Mouse (Mus musculus): ENCODE measurements around the gene Etv6.

Etv6 gene

DNA sequence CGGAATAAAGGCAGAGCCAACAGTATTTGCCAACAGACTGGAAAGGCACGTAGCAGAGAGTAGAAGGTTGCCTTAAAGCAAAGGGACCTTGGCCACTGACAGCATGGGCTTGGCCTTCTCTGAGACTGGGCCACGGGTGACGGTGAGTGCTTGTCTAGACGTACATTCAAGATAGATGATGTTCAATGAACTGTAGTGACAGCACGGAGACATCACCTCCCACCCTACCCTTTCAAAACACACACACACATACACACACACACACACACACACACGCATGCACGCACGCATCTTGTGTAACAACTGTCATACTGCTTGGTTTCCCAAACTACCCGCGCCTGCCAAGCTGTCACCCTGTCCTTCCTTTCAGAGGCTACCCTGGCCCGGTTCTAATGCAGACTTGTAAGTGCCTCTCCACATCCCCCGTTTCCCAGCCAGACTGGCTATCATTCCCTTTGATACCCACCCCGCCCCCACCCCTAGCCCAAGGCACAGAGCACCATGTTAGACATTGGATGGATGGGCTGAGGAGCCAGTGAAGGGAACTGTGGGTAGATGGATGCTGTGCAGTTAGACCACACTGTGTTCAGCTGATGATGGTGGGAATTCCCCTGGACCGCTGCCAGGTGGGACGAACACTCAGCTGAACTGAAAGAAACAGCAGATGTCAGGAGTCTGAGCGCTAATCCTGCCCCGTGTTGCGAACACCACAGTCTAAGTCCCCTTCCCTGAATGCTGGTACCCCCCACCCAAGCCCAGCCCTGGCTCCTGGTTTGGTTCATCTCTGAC lies 172.1 kb downstream of the Etv6 start:
- no peak for DNase-seq (ENCODE audit: low spot score in 2 of 2)

DNA sequence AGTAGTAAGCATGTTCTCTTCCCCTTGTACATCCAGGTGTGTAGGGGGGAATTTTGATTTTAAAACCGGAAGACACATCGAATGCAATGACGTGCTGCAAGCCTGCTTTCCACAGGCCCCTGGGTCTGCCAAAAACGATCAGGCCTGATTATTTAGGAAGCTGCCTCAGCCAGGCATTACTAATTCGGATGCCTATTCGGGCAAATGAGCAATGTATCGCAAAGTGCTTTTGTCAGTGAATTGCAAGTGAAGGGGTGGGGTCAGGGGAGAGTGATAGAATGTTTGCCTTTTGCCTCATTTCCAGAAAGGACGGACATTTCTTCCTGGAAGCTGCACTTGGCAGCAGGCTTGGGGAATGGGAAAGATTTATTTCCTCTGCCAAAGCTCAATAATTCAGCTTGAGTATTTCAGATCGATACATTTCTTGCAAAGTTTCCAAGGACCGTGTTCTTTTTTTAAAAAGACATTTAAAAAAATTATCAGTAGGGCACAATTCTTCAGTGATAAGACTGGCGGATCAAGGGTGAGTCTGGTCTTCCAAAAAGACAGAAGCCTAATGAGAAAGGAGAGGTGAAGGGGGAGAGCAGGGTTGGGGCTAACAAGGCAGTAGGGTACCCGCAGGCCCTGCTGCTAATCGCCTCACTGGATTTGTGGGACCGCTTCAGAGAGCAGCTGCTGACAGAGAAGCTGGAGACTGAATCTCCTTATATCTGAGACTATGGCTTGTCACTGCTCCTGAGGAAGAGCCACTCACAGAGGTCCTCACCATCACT lies 172.9 kb downstream of the Etv6 start:
- DNase-seq (ENCODE audit: low spot score in 2 of 2) = no peak

DNA sequence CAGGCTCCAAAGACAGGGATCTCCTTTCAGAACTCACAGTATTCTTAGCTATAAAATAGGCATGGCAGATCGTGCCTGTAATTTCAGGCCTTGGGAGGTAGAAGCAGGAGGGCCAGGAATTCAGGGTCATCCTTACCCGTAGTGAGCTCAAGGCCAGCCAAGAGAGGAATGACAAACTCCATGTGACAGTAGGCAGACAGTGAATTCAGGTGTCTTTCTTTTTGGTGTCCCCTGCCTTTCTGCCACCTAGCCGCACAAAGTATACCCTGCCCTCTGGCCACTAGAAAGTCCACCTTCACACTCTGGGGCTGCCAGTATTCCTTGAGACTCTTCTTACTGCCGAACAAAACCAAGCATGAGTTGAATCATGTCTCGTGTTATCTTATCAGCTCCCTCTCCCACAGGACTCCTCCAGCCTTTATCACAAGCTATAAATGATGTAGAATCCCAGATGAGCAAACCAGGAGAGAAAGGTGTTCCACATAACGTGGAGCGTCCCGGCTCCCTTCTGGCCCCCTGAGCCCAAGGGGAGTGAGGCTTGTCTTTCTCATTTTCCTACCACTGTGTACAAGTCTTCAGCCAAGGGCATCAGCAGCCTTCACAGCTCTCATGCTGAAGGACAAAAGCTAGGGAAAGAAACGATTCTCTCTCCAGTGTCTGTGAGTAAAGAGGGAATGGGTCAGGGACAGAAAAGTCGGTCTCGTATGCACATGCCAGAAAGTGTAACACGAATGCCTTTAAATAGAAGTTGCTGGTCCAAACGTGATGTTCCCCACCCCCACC lies 175.4 kb downstream of the Etv6 start:
- DNase-seq (ENCODE audit: low spot score in 2 of 2) = no peak

DNA sequence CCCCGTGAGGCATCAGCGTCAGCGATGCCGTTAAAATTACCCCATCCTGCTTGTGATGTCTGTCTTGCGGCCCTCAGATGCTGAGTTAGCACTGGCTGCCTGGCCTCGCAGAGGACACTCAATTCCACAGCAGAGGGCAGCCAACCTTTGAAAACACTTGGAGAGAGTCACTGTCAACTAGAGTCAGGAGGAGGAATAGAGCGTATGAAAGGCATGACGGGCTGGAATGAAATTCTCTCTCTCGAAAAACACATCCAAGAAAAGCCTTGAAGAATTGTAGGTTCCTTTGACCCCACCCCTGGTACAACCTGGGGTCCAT lies 175.9 kb downstream of the Etv6 start:
- no peak for DNase-seq (ENCODE audit: low spot score in 2 of 2)

- no peak for DNase-seq (ENCODE audit: low spot score in 2 of 2)
These were observed 182.2 kb downstream of the Etv6 start for GRCm38 (mm10) chr6:134217747-134218146.

- DNase-seq (ENCODE audit: low spot score in 2 of 2) = no peak
These were observed 182.9 kb downstream of the Etv6 start for GRCm38 (mm10) chr6:134218441-134218840.

GRCm38 (mm10) chr6:134219358-134219757 lies 183.9 kb downstream of the Etv6 start:
- DNase-seq (ENCODE audit: low spot score in 2 of 2) = no peak

DNA sequence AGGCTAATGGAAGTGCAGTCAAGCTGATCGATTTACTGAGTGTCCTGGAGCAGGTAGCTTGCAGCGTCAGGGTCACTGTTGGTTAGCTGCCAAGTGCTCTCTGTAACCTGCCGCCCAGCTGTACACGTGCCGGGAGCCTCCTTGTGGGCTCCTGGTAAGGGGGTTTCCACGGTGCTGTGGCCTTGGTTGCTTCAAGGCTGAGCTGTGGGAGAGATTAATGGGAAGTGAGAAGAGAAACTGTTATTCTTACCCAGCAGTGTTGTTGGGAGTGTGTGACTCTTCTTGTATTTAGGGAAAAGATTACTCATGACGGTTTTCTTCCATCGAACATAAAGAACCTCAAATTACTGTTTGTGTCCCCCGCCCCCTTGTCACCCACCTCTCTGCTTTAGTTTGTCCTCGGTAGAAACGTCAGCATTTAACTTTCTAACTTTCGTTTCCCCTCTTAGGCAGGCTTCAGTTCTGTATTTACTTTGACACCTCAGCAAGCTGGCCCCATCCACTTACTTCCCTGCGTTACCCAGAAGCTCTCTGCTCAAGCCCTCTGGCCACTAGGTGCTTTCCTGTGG lies 184.8 kb downstream of the Etv6 start:
- DNase-seq (ENCODE audit: low spot score in 2 of 2) = no peak

- no peak for DNase-seq (ENCODE audit: low spot score in 2 of 2)
These were observed 186.9 kb downstream of the Etv6 start for GRCm38 (mm10) chr6:134222248-134222929.

- DNase-seq (ENCODE audit: low spot score in 2 of 2) = no peak
These were observed 190.1 kb downstream of the Etv6 start for GRCm38 (mm10) chr6:134225564-134225963.

DNA sequence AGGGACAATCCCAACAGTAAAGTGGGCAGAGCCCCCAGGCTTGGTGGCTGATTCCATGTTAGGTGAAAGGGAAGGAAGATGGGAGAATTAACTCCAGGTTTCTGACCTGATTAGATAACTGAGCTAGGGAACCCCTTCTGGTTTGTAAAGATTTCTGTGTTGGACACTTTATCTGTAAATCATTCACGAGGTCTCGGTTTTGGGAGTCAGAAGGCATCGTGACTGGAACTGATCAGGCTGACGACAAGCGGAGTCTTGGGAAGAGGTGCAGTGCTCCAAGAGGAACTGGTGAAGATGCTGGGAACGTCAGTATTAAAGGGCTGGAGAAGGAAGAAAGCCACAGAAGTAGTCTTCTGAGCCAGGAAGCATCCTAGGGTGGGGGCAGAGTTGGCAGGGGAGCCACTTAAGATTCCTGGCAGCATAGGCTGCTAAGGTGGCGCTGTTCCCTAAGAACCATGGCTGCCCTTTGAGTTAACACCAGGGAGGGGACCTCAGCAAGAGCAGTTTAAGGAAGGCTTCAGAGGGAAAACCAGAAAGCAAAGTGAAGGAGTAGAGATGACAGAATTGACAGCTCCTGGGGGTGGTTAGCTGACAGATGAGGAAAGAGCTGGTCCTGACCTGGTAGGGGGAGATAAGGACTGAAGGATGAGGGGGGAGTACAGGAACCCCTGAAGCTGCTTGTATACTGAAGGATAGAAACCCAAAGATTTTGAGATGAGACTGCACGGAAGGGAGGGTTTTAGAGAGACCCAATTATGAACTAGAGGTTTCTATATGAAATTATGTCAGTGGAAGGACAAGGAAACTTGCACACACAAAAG lies 191.1 kb downstream of the Etv6 start:
- DNase-seq (ENCODE audit: low spot score in 2 of 2) = no peak

GRCm38 (mm10) chr6:134236311-134236710 lies 200.8 kb downstream of the Etv6 start:
- no peak for DNase-seq (ENCODE audit: low spot score in 2 of 2)

- DNase-seq (ENCODE audit: low spot score in 2 of 2) = no peak
These were observed 203.0 kb downstream of the Etv6 start for GRCm38 (mm10) chr6:134238455-134238854.

DNA sequence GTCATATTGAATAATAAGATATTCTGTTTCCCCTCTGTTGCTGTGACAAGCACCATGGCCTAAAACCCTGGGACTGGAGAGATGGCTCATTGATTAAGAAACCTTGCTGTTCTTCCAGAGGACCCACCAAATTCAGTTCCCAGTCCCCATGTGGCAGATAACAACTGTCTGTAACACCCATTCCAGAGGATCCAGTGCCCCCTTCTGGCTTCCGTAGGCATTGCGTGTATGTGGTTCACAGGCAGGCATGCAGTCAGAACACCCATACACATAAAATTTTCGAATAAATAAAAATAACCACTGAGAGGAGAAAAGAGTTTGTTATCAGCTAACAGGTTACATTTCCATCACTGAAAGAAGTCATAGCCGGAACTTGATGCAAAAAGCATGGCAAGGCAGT lies 205.5 kb downstream of the Etv6 start:
- DNase-seq (ENCODE audit: low spot score in 2 of 2) = peak in 1 of 2 experiments; percentile 35

GRCm38 (mm10) chr6:134243119-134243518 lies 207.6 kb downstream of the Etv6 start:
- DNase-seq (ENCODE audit: low spot score in 2 of 2) = no peak

- no peak for DNase-seq (ENCODE audit: low spot score in 2 of 2)
These were observed 208.0 kb downstream of the Etv6 start for GRCm38 (mm10) chr6:134243546-134243945.

GRCm38 (mm10) chr6:134244071-134244470 lies 208.6 kb downstream of the Etv6 start:
- no peak for DNase-seq (ENCODE audit: low spot score in 2 of 2)

DNA sequence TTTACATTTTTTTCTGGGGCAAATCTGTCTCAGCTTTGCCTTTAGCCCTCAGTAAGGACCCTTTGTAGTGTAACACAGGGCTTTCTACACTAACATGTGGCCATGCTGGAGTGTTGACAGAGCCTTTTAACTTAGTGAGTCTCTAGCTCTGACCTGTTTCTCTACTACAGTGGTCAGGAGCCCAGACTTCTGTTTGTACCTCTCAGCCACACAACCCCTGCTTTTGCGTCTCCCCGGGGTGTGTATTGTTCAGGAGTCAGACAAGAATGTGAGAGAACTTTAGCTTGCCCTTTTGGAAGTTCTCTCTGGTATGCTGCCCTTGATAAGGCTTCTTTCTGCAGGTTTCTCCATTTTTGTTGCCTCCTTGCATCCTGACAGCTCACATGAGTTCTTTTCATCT lies 210.6 kb downstream of the Etv6 start:
- no peak for DNase-seq (ENCODE audit: low spot score in 2 of 2)

DNA sequence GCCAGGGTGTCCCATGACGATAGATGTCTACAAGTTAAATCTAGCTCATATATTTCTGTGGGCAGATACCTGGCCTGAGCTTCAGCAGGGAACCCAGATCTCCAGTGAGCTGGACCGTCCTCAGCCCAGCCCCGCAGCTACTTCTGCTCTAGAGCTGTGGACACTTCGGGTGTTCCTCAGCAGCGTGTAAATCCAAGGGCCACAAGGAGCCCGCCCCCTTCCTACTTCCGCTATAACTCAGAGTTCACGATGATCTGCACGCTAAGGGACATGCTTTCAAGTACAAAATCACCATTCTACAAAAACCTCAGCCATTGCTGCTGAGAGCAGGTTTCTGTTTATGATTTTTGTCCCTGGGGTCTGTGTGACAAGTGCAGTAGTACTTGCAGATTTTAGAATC lies 211.8 kb downstream of the Etv6 start:
- DNase-seq (ENCODE audit: low spot score in 2 of 2) = no peak

DNA sequence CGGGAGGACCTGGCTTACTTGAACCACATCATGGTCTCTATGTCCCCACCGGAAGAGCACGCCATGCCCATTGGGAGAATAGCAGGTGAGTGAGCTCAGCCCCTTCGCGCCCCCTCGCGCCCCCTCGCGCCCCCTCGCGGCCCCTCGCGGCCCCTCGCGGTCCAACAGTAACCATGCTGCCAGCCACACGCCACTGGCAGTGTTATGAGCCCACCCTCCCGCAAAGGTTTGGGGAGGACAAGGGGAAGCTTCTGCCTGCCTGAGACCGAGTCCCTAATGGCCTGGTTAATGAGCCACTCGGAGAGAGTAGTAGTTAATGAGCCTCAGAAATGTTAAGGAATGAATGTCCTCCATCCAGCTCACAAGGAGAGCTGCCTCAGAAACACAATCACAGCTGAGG lies 213.2 kb downstream of the Etv6 start:
- DNase-seq (ENCODE audit: low spot score in 2 of 2) = no peak

DNA sequence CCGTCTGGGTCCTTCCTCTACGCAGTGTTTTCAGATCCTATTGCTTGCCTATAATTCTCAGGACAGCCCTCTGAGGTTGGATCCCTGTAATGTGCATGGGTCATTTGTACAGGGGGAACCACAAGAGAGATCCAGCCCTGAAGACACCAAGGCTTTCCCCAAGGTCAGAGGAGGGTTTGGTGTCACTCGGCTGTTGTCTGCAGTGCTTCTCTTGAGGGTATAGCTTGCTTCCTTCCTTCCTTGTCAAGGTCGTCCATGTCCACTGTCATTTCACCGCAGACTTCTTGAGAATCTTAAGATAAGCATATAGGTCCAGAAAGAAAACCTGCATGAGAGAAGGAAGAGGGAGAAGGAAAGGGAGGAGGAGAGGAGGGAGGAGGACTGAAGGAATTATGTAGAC lies 215.3 kb downstream of the Etv6 start:
- no peak for DNase-seq (ENCODE audit: low spot score in 2 of 2)

Data from thymus, postnatal 10 days (tissue).